Comparison of ENCODE assay signal across 11 mouse cellular contexts in the genomic region with DNA sequence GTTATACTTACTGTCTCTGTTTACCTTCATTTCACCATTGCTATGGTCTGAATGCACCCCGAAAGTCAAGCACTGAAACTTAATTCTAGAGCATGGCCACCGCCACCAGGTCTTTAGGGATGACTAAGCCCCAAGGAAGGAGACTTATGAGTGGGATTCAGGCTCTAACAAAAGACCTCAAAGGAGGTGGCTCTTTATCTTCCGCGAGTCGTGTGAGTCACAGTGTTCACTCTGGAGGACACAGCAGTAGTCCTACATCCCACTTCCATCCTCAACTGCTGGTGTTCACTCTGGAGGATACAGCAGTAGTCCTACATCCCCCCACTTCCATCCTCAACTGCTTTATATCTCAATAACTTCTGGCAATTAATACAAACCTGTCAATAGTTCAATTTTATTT.
"Had no signal": no experiment of that assay in that cellular context is flagged by ENCODE, and none has a peak within 500 bp of the region (broad histone marks: within the 10 kb centered on the region; RNA-seq: fewer than 3 reads in every experiment).

No protein-coding gene starts in this region.

- ATAC-seq: liver, postnatal 0 days; lung, postnatal 0 days; midbrain, embryonic 13.5 days; midbrain, embryonic 15.5 days had no signal

- DNase-seq: liver, postnatal 0 days; lung, adult 2 months; lung, postnatal 14 days; lung, postnatal 36 days; right cerebral cortex, postnatal 14 days; thymus, adult 18-20 months; thymus, postnatal 14 days; thymus, postnatal 36 days had no signal
